Mouse (Mus musculus): ENCODE results near the gene Sult1b1. TPM values are rescaled to one million over a fixed set of nuclear protein-coding genes. Genes with fewer than 3 reads are reported as not detected.
"Not testable (repeated sequence)": the region's sequence is repeated elsewhere in the genome, so short reads cannot be mapped to it uniquely, and the experiment has no call there.

The Sult1b1 gene
- not detected in 2 replicates for total RNA-seq (2017)

- ATAC-seq (ENCODE audit: extremely low read depth, insufficient number of reproducible peaks, low FRiP score, poor library complexity, severe bottlenecking): no peak
Observed at GRCm38 (mm10) chr5:87538111-87538510, at the start of gene Sult1b1. TSS of gene Sult1b1 (minus strand) at chr5:87538195.

GRCm38 (mm10) chr5:87580389-87580788, 42.4 kb upstream of the Sult1b1 start:
- ATAC-seq (ENCODE audit: extremely low read depth, insufficient number of reproducible peaks, low FRiP score, poor library complexity, severe bottlenecking): no peak

- ATAC-seq (ENCODE audit: extremely low read depth, insufficient number of reproducible peaks, low FRiP score, poor library complexity, severe bottlenecking): no peak
Observed at GRCm38 (mm10) chr5:87574174-87574573, 36.2 kb upstream of the Sult1b1 start.

GRCm38 (mm10) chr5:87573490-87573889, 35.5 kb upstream of the Sult1b1 start:
- ATAC-seq (ENCODE audit: extremely low read depth, insufficient number of reproducible peaks, low FRiP score, poor library complexity, severe bottlenecking): no peak

GRCm38 (mm10) chr5:87572781-87573180, 34.8 kb upstream of the Sult1b1 start:
- ATAC-seq (ENCODE audit: extremely low read depth, insufficient number of reproducible peaks, low FRiP score, poor library complexity, severe bottlenecking): no peak

- ATAC-seq (ENCODE audit: extremely low read depth, insufficient number of reproducible peaks, low FRiP score, poor library complexity, severe bottlenecking): no peak
Observed at GRCm38 (mm10) chr5:87568845-87569244, 30.9 kb upstream of the Sult1b1 start, which contains the start of gene Sult1d1. TSS of gene Sult1d1 (minus strand) at chr5:87569027.

- ATAC-seq (ENCODE audit: extremely low read depth, insufficient number of reproducible peaks, low FRiP score, poor library complexity, severe bottlenecking): no peak
Observed at GRCm38 (mm10) chr5:87567306-87567705, 29.3 kb upstream of the Sult1b1 start.

- ATAC-seq (ENCODE audit: extremely low read depth, insufficient number of reproducible peaks, low FRiP score, poor library complexity, severe bottlenecking): no peak
Observed at GRCm38 (mm10) chr5:87562966-87563365, 25.0 kb upstream of the Sult1b1 start.

- no peak for ATAC-seq (ENCODE audit: extremely low read depth, insufficient number of reproducible peaks, low FRiP score, poor library complexity, severe bottlenecking)
Observed at GRCm38 (mm10) chr5:87562526-87562925, 24.5 kb upstream of the Sult1b1 start.

- no peak for ATAC-seq (ENCODE audit: extremely low read depth, insufficient number of reproducible peaks, low FRiP score, poor library complexity, severe bottlenecking)
Observed at GRCm38 (mm10) chr5:87560145-87560544, 22.1 kb upstream of the Sult1b1 start.

GRCm38 (mm10) chr5:87550935-87551334, 12.9 kb upstream of the Sult1b1 start:
- no peak for ATAC-seq (ENCODE audit: extremely low read depth, insufficient number of reproducible peaks, low FRiP score, poor library complexity, severe bottlenecking)

GRCm38 (mm10) chr5:87535994-87536644, 1.9 kb downstream of the Sult1b1 start:
- ATAC-seq (ENCODE audit: extremely low read depth, insufficient number of reproducible peaks, low FRiP score, poor library complexity, severe bottlenecking): no peak

GRCm38 (mm10) chr5:87532288-87532687, 5.7 kb downstream of the Sult1b1 start:
- no peak for ATAC-seq (ENCODE audit: extremely low read depth, insufficient number of reproducible peaks, low FRiP score, poor library complexity, severe bottlenecking)

- not testable (repeated sequence) for ATAC-seq (ENCODE audit: extremely low read depth, insufficient number of reproducible peaks, low FRiP score, poor library complexity, severe bottlenecking)
Observed at GRCm38 (mm10) chr5:87523561-87523960, 14.4 kb downstream of the Sult1b1 start.

- ATAC-seq (ENCODE audit: extremely low read depth, insufficient number of reproducible peaks, low FRiP score, poor library complexity, severe bottlenecking): no peak
Observed at GRCm38 (mm10) chr5:87505776-87506458, 32.1 kb downstream of the Sult1b1 start.

GRCm38 (mm10) chr5:87502687-87503086, 35.3 kb downstream of the Sult1b1 start:
- no peak for ATAC-seq (ENCODE audit: extremely low read depth, insufficient number of reproducible peaks, low FRiP score, poor library complexity, severe bottlenecking)

- ATAC-seq (ENCODE audit: extremely low read depth, insufficient number of reproducible peaks, low FRiP score, poor library complexity, severe bottlenecking): no peak
Observed at GRCm38 (mm10) chr5:87499341-87499740, 38.7 kb downstream of the Sult1b1 start.

- no peak for ATAC-seq (ENCODE audit: extremely low read depth, insufficient number of reproducible peaks, low FRiP score, poor library complexity, severe bottlenecking)
Observed at GRCm38 (mm10) chr5:87498936-87499335, 39.1 kb downstream of the Sult1b1 start.

GRCm38 (mm10) chr5:87490771-87491170, 47.2 kb downstream of the Sult1b1 start, which contains the start of gene Ugt2a1:
TSS of gene Ugt2a1 (minus strand) at chr5:87490871.
- no peak for ATAC-seq (ENCODE audit: extremely low read depth, insufficient number of reproducible peaks, low FRiP score, poor library complexity, severe bottlenecking)

GRCm38 (mm10) chr5:87486706-87487105, 51.3 kb downstream of the Sult1b1 start, which contains the start of gene Gm43638:
TSS of gene Gm43638 (minus strand) at chr5:87486806.
- not testable (repeated sequence) for ATAC-seq (ENCODE audit: extremely low read depth, insufficient number of reproducible peaks, low FRiP score, poor library complexity, severe bottlenecking)

Data from neutrophil, adult 5-6 weeks (primary cell).